Mouse (Mus musculus) neural tube, embryonic 10.5 days (tissue): Measurements from ENCODE around the gene Ifitm7.
"Not testable (repeated sequence)": the region's sequence is repeated elsewhere in the genome, so short reads cannot be mapped to it uniquely, and the experiment has no call there.

Experiments
- DNase-seq: peaks from one replicate; pipeline ENCODE4 v3.0.0-alpha.2; 2017; ENCODE audit warnings: low spot score; ENCODE audit errors: extremely low spot score

Gene Ifitm7

DNA sequence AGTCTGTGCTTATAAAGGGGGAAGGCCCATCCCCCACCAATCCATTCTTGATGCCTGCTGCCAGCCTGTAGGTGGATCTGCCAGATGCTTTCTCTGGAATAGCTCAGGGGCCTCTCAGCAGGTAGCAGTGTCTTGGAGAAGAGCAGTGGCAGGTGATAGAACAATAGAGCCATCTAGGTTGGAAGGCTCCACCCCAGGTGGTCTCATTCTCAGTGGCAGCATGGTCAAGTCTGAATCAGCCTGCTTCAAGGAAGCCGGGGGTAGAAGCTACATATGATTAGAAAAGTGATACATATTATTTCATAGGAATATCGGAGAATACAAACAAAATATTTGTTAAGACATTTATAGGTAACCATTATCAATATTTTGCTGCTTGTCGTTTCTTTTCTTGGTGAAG is 5.0 kb downstream of the Ifitm7 start:
- DNase-seq: not testable (repeated sequence)

DNA sequence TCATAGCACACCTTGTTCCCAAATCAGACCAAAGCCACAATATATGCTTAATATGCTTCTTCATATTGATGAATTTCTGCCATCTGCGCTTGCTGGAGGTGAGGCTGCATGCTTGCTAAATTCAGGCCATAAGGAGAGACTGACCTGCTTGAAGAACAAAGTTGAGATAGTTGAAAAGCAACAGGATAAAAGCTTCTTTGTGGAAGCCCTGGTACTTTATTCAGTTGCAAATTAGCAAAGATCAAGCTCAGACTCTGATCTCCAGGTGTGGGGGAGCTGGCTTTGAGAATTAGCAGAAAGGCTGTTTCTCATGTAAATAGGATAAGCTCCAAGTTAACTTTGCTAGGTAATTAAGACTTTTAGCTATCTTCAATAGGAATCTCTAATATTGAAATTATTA is 9.7 kb downstream of the Ifitm7 start:
- DNase-seq: not testable (repeated sequence)

DNA sequence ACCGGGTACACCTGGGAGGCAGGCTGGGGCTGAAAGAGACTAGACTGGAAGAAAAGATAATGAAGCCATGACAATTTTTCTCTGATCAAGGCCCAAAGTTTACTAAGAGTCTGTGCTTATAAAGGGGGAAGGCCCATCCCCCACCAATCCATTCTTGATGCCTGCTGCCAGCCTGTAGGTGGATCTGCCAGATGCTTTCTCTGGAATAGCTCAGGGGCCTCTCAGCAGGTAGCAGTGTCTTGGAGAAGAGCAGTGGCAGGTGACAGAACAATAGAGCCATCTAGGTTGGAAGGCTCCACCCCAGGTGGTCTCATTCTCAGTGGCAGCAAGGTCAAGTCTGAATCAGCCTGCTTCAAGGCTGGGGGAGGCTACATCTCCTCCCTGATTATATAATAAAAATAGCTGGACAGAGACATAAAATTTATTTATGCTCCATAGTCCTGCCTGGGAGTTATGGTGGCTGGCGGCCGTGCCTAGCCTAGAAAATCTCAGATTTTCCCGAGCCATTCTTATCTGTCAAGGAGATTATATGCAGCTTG is 10.3 kb downstream of the Ifitm7 start:
- DNase-seq: not testable (repeated sequence)

DNA sequence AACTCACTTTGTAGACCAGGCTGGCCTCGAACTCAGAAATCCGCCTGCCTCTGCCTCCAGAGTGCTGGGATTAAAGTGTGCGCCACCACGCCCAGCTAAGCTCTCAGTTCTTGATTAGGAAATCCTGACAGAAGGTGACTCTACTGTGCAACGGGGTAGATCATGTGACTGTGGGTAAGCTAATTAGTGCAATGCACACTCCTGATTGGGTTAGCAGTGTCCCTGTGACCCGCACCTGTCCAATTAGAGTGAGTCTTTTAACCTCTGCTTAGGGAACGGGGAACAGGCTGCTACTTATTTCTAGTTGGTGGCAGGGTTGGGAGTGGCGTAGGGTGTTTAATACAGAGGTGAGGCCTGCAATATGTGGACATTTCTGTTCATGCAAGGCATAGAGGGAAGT is 14.6 kb downstream of the Ifitm7 start:
- no peak for DNase-seq

DNA sequence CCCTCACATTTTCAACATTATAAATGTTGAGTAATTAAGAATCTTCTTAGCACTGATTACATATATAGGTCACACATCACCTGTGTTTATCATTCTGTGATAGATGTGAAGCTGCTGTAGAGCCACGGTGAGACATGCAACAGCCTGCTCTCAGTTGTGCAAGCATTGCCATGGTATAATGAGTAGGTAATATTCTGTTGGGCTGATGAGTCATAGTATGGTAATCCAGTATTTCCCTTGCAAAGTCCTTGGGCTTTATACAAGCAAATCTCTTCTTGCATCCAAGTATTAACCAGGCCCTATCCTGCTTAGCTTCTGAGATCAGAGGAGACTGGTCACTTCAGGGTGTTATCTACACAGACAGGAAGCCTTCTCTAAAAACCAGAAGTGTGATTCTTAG is 17.6 kb downstream of the Ifitm7 start:
- no peak for DNase-seq

- DNase-seq: no peak
These were observed 24.6 kb downstream of the Ifitm7 start for GRCm38 (mm10) chr16:13962053-13962452.

GRCm38 (mm10) chr16:13951245-13951644 is 35.4 kb downstream of the Ifitm7 start:
- DNase-seq: no peak

DNA sequence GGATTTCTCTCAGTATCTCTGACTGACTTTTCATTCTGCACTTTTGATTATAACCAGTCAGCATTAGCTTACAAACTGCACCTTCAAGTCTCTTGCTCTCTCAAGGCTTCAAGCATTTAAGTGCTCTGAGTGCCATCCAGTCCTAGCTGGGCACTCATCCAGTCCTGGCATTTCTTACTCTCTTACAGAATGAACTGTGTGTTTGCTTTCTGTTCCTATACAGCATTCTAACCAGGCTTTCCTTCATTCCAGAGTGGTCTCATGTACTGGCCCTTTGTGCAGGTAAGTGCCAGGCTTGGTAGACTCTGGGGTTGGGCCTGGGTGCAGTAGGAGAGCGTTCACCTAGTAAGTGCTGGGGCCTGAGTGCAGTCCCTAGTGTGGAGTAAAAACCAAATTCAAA is 40.4 kb downstream of the Ifitm7 start:
- DNase-seq: no peak

DNA sequence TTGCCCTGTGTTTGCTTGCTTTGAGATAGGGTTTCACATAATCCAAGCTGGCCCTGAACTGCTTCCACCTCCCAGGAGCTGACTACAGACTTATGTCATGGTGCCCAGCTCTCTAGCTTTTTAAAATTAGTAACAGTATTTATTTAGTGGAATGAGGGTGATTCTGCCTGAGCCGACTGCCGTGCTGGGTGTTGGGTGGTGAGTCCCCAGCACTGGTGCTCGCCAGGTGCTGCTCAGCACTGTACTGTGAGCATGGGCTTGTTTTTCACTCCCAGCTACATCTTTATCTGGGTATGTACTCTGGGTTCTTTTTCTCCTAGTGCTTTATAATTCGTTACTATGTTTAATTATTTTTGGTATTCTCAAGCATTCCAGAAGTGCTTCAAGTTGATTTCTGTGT is 41.5 kb downstream of the Ifitm7 start:
- DNase-seq: no peak

GRCm38 (mm10) chr16:13944752-13945151 is 41.9 kb downstream of the Ifitm7 start:
- DNase-seq: no peak

GRCm38 (mm10) chr16:13944178-13944577 is 42.5 kb downstream of the Ifitm7 start:
- DNase-seq: no peak

DNA sequence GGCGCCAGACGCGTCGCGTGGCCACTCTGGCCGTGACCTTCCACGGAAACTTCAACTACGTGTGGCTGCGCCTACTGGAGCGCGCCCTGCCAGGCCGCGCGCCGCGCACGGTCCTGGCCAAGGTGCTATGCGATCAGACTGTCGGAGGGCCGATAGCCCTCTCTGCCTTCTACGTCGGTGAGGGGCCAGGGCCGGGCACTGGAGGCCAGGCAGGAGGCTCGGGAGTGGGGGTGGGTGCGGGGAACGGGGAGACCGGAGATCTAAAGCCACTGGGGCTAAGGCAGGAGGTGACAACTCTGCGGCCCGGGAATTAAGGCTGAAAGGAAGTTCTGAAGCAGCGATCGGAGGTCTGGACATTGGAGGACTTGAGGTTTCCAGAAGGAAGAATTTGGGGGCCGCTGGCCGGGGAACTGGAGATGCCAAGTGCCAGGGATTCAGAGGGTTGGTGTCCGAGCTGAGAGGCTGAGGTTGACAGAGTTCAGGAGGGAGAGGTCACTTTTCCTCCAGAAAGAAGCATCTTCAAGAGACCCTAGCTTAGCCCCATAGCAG is 45.8 kb downstream of the Ifitm7 start:
- DNase-seq: no peak

DNA sequence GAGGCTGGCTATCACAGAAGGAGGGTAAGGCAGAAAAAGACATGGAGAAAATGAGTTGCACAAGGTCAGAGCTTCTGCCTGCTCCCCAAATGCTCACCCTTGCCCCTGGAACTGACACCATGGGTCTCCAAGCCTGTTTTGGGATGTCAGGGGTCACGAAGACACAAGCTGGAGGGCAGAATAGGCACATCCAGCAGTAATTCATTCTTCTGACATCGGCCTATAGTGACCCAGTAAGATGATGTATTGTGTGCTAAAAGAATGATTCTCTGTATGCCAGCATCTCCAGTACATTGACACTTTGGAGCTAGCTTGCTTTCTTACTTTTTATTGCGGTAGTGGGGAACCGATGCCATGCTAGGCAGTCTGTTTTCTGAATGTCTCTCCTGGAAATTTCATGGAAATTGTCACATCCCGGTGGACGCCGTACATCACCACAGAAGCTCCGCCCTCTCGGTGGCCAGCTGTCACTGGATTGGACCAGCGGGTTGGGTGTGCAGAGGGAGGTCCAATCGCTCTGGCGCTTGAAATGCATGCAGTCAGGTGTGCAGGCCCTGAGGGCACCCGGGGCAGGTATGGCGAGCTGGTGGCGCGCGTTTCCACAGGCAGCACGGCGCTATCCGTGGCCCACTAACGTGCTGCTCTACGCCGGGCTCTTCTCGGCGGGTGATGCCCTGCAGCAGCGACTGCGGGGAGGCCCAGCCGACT is 46.4 kb downstream of the Ifitm7 start:
- DNase-seq: peak; percentile 65
